Comparison of ENCODE assay signal across 25 mouse cellular contexts in the genomic region with DNA sequence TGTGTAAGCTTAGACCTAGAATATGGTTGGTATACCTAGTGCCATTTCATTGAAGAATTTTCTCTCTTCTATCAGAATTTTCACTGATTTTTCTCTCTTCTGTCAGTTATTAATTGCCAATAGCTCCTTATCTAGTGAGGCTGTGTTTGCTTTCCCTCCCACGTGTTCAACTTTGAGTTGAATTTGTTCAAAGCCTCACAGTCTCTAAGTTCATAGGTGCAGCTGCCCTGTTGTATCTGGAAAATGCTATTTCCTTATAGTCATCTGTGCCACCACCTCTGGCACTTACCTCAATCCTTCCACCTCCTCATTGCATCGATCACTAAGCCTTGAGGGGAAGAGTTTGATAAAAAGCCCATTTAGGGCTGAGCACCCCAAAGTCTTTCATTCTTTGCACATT.
"Had no signal": no experiment of that assay in that cellular context is flagged by ENCODE, and none has a peak within 500 bp of the region (broad histone marks: within the 10 kb centered on the region; RNA-seq: fewer than 3 reads in every experiment).

No protein-coding gene starts in this region.

- H3K4me3 ChIP-seq: heart, adult 2 months; heart, embryonic 13.5 days; heart, embryonic 15.5 days; hindbrain, embryonic 13.5 days; hindbrain, embryonic 15.5 days; kidney, embryonic 15.5 days; left cerebral cortex, adult 2 months; limb, embryonic 10.5 days; limb, embryonic 12.5 days; liver, embryonic 13.5 days had no signal

- DNase-seq: gastrocnemius, postnatal 14 days; gastrocnemius, postnatal 36 days; heart, adult 11 months; heart, adult 2 months; heart, postnatal 14 days; heart, postnatal 36 days; kidney, adult 11 months; kidney, adult 2 months; kidney, adult 9 months; kidney, postnatal 14 days; kidney, postnatal 36 days; liver; liver, embryonic 13.5 days had no signal

- H3K9me3 ChIP-seq: heart, embryonic 13.5 days; heart, embryonic 15.5 days; hindbrain, embryonic 13.5 days; hindbrain, embryonic 15.5 days; kidney, embryonic 15.5 days; limb, embryonic 10.5 days; limb, embryonic 12.5 days; liver, embryonic 13.5 days had no signal

- H3K4me1 ChIP-seq: heart, embryonic 15.5 days; hindbrain, embryonic 13.5 days; hindbrain, embryonic 15.5 days; limb, embryonic 10.5 days had no signal

- H3K9ac ChIP-seq: heart, embryonic 13.5 days; heart, embryonic 15.5 days; hindbrain, embryonic 13.5 days; hindbrain, embryonic 15.5 days; kidney, embryonic 15.5 days; limb, embryonic 12.5 days; liver, embryonic 13.5 days had no signal

- H3K4me2 ChIP-seq: heart, embryonic 11.5 days; heart, embryonic 13.5 days; heart, embryonic 15.5 days; hindbrain, embryonic 13.5 days; hindbrain, embryonic 15.5 days; kidney, embryonic 15.5 days; limb, embryonic 12.5 days; liver, embryonic 11.5 days; liver, embryonic 13.5 days had no signal

- H3K27ac ChIP-seq: heart, adult 2 months; heart, embryonic 13.5 days; heart, embryonic 15.5 days; hindbrain, embryonic 13.5 days; hindbrain, embryonic 15.5 days; hindbrain, postnatal 0 days; kidney, embryonic 15.5 days; kidney, postnatal 0 days; left cerebral cortex, adult 2 months; limb, embryonic 10.5 days; limb, embryonic 12.5 days; liver, embryonic 13.5 days had no signal

- H3K36me3 ChIP-seq: heart, embryonic 13.5 days; heart, embryonic 15.5 days; hindbrain, embryonic 13.5 days; hindbrain, embryonic 15.5 days; kidney, embryonic 15.5 days; limb, embryonic 10.5 days; limb, embryonic 12.5 days; liver, embryonic 13.5 days had no signal

- H3K27me3 ChIP-seq: heart, embryonic 13.5 days; heart, embryonic 15.5 days; hindbrain, embryonic 13.5 days; hindbrain, embryonic 15.5 days; kidney, embryonic 15.5 days; limb, embryonic 12.5 days; liver, embryonic 13.5 days had no signal

- ATAC-seq: hindbrain, postnatal 0 days had no signal
